Mouse (Mus musculus): ENCODE measurements around the gene Ptprs. TPM values are rescaled to one million over a fixed set of nuclear protein-coding genes. Genes with fewer than 3 reads are reported as not detected.
"Not testable (repeated sequence)": the region's sequence is repeated elsewhere in the genome, so short reads cannot be mapped to it uniquely, and the experiment has no call there.

The Ptprs gene
- total RNA-seq (2021) = 100 to 1,000 TPM; 588 to 594 TPM
- long read RNA-seq, experiment 1, transcript Ptprs-206 (3 exons, 711 nt) = major isoform, 5 of 96 reads
- long read RNA-seq, experiment 1, partial matches to known transcripts = 56 of 96 reads
- long read RNA-seq, experiment 1, other reads (novel, unspliced or antisense) = 31 of 96 reads
- long read RNA-seq, experiment 2, transcript Ptprs-206 (3 exons, 711 nt) = major isoform, 9 of 75 reads
- long read RNA-seq, experiment 2, partial matches to known transcripts = 43 of 75 reads
- long read RNA-seq, experiment 2, other reads (novel, unspliced or antisense) = 23 of 75 reads

- peak; percentile 98 to 99 for DNase-seq (ENCODE audit: low spot score in 2 of 2)
Measured at GRCm38 (mm10) chr17:56476402-56476752, at the start of gene Ptprs. Ptprs (minus strand) TSS chr17:56476483.

- no peak for DNase-seq (ENCODE audit: low spot score in 2 of 2)
Measured at GRCm38 (mm10) chr17:56524943-56525342, 48.7 kb upstream of the Ptprs start.

- no peak for DNase-seq (ENCODE audit: low spot score in 2 of 2)
Measured at GRCm38 (mm10) chr17:56522744-56523143, 46.5 kb upstream of the Ptprs start.

- DNase-seq (ENCODE audit: low spot score in 2 of 2) = no peak
Measured at GRCm38 (mm10) chr17:56515690-56516410, 39.6 kb upstream of the Ptprs start.

GRCm38 (mm10) chr17:56514916-56515315, 38.6 kb upstream of the Ptprs start:
- no peak for DNase-seq (ENCODE audit: low spot score in 2 of 2)

- DNase-seq (ENCODE audit: low spot score in 2 of 2) = no peak
Measured at GRCm38 (mm10) chr17:56514330-56514729, 38.0 kb upstream of the Ptprs start.

GRCm38 (mm10) chr17:56512310-56512709, 36.0 kb upstream of the Ptprs start, which contains the start of gene Znrf4:
Znrf4 (minus strand) TSS chr17:56512431.
- no peak for DNase-seq (ENCODE audit: low spot score in 2 of 2)

- DNase-seq (ENCODE audit: low spot score in 2 of 2) = no peak
Measured at GRCm38 (mm10) chr17:56511707-56512090, 35.4 kb upstream of the Ptprs start.

GRCm38 (mm10) chr17:56510970-56511706, 34.9 kb upstream of the Ptprs start:
- no peak for DNase-seq (ENCODE audit: low spot score in 2 of 2)

GRCm38 (mm10) chr17:56510473-56510969, 34.2 kb upstream of the Ptprs start:
- peak; percentile 45 to 49 for DNase-seq (ENCODE audit: low spot score in 2 of 2)

GRCm38 (mm10) chr17:56509707-56510472, 33.6 kb upstream of the Ptprs start:
- DNase-seq (ENCODE audit: low spot score in 2 of 2) = no peak

GRCm38 (mm10) chr17:56509021-56509640, 32.8 kb upstream of the Ptprs start:
- no peak for DNase-seq (ENCODE audit: low spot score in 2 of 2)

GRCm38 (mm10) chr17:56507161-56508068, 31.1 kb upstream of the Ptprs start:
- DNase-seq (ENCODE audit: low spot score in 2 of 2) = peak; percentile 94 to 97

GRCm38 (mm10) chr17:56506417-56507065, 30.3 kb upstream of the Ptprs start:
- no peak for DNase-seq (ENCODE audit: low spot score in 2 of 2)

- no peak for DNase-seq (ENCODE audit: low spot score in 2 of 2)
Measured at GRCm38 (mm10) chr17:56505401-56505800, 29.1 kb upstream of the Ptprs start.

- DNase-seq (ENCODE audit: low spot score in 2 of 2) = peak; percentile 64 to 76
Measured at GRCm38 (mm10) chr17:56502526-56502925, 26.2 kb upstream of the Ptprs start.

- not testable (repeated sequence) for DNase-seq (ENCODE audit: low spot score in 2 of 2)
Measured at GRCm38 (mm10) chr17:56501635-56502400, 25.5 kb upstream of the Ptprs start.

GRCm38 (mm10) chr17:56499229-56499628, 22.9 kb upstream of the Ptprs start:
- no peak for DNase-seq (ENCODE audit: low spot score in 2 of 2)
